Mouse (Mus musculus): Measurements from ENCODE around the gene Agbl1.

GRCm38 (mm10) chr7:77149846-77150245 is 920.2 kb downstream of the Agbl1 start:
- TF ChIP-seq CTCF (IDR thresholded peaks at IDR 0.05; ENCODE audit: borderline replicate concordance, insufficient read depth, low read length), result no peak
- TF ChIP-seq POLR2A (IDR thresholded peaks at IDR 0.05; ENCODE audit: low read depth, low read length), result no peak

Data from embryonic fibroblast, embryonic 13.5 days (primary cell).